Mouse (Mus musculus): ENCODE measurements around the gene Upf1. TPM values are rescaled to one million over a fixed set of nuclear protein-coding genes. Genes with fewer than 3 reads are reported as not detected.

The Upf1 gene
- polyA plus RNA-seq, 1 experiment from 2014 or later: 5.6 TPM

DNA sequence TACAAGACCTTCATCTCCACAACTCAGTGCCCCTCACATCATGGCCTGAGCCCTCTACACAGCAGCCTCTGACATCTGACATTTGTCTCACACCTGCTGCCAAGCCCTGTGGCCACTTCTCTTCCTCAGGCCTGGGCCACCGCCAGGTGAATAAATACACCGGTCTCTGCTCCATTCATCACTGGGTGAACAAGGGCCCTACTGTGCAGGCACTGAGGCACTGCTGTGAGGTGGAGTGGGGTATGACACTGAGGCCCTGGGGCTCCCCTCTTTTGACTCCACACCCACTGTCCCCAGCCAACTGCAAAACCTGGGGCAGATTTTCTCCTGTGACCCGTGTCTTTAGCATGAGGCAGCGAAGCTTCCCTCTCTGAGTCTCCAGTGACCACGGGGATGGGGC lies 13.5 kb upstream of the Upf1 start:
- Histone ChIP-seq H3K9ac (ENCODE audit: low read depth, low read length) (no peak overlapping the region), H3K36me3 (ENCODE audit: control insufficient read depth, insufficient read depth) (no peaks in the 10 kb centered on the region), H3K4me3 (ENCODE audit: low read depth, low read length) (no peak overlapping the region), H3K4me1 (ENCODE audit: control insufficient read depth, low read depth, low read length) (peaks cover 8% of the 10 kb centered on the region), H3K27me3 (ENCODE audit: control insufficient read depth, insufficient read depth, low read depth, low read length) (peaks cover 7% of the 10 kb centered on the region), H3K27ac (ENCODE audit: low read length) (no peak overlapping the region), H3K4me2 (ENCODE audit: low read depth, low read length) (no peak overlapping the region), H3K9me3 (replicated peaks; ENCODE audit: control insufficient read depth, low read length) (no peaks in the 10 kb centered on the region)
- no peak for ATAC-seq (ENCODE audit: low read depth)
- 56% methylated on average over 5 of the region's 5 CpGs for WGBS (ENCODE audit: insufficient replicate concordance)

DNA sequence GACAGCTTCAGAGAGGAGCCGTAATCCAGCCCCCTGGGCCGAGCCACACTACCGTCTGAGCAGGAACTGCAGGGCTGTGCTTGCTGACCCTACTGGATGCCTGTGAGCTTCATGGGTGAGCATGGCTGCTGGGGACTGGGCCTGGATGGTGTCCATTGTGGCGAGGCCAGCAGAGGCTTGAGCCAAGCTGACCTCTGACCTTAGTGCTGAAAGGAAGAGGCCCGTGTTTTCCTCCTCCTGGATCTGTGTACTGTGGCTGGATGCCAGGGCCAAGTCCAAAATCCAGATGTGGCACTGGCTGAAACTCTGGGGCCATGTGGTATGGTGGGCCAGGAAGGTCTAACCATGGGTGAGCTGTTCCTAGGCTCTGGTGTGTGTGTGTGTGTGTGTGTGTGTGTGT lies 11.0 kb upstream of the Upf1 start:
- peaks cover 8% of the 10 kb centered on the region for H3K4me1 ChIP-seq (ENCODE audit: control insufficient read depth, low read depth, low read length)
- no peak overlapping the region for H3K4me3 ChIP-seq (ENCODE audit: low read depth, low read length)
- WGBS (ENCODE audit: insufficient replicate concordance): 44% methylated on average over 5 of the region's 5 CpGs
- peak; percentile 79 for ATAC-seq (ENCODE audit: low read depth)
- H3K27me3 ChIP-seq (ENCODE audit: control insufficient read depth, insufficient read depth, low read depth, low read length): no peaks in the 10 kb centered on the region
- H3K4me2 ChIP-seq (ENCODE audit: low read depth, low read length): no peak overlapping the region
- no peak overlapping the region for H3K9ac ChIP-seq (ENCODE audit: low read depth, low read length)
- peaks cover 2% of the 10 kb centered on the region; the same call in 1 of the 2 replicates for H3K9me3 ChIP-seq (replicated peaks; ENCODE audit: control insufficient read depth, low read length)
- peak overlapping the region; percentile 49 for H3K27ac ChIP-seq (ENCODE audit: low read length)
- no peaks in the 10 kb centered on the region for H3K36me3 ChIP-seq (ENCODE audit: control insufficient read depth, insufficient read depth)

DNA sequence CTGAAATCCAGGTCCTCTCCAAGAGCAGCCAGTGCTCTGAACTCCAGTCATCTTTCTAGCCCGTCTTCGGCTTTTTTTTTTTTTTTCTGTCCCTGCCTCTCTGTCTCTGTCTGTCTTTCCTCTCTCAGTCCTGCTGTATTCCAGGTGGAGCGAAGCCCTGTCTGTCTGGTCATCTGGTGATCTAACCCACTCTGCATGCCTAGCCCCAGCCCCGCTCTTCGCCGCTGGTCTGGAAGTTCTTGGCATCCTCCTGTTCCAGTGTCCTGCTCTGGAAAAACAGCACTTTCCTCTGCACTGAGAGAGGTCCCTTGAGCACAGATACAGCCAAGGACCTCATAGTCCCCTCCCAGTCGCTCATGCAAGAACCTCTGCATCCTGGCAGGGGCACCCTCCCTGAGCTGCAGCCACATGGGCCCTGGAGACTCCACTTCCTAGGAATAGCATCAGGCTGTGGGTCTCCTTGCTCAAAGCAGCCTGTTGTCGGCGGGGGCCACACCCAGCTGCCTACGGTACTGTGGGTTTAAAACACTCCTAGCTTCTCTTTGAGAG lies 8.5 kb upstream of the Upf1 start:
- 72% methylated on average over 10 of the region's 10 CpGs for WGBS (ENCODE audit: insufficient replicate concordance)
- ATAC-seq (ENCODE audit: low read depth): no peak

DNA sequence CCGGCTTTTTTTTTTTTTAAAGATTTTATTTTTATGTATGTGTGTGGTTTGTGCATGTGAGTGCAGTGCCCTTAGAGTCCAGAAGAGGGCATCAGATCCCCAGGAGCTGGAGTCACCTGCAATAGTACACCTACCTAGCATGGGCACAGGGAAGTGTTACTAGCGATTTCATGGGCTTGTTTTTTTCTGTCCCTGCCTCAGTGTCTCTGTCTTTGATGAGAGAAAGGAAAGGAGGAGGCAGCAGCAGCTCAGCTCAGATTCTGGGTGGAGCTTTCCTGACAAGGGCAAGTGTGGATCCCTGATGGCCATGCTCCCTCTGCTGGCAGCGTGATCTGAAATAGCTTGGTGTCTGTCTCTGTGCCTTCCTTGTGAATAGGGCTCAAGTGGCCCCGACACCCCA lies 7.7 kb upstream of the Upf1 start:
- WGBS (ENCODE audit: insufficient replicate concordance): 44% methylated on average over 4 of the region's 4 CpGs
- H3K27ac ChIP-seq (ENCODE audit: low read length): no peak overlapping the region
- ATAC-seq (ENCODE audit: low read depth): no peak
- H3K4me3 ChIP-seq (ENCODE audit: low read depth, low read length): no peak overlapping the region
- peaks cover 21% of the 10 kb centered on the region for H3K4me1 ChIP-seq (ENCODE audit: control insufficient read depth, low read depth, low read length)
- no peak overlapping the region for H3K4me2 ChIP-seq (ENCODE audit: low read depth, low read length)
- H3K27me3 ChIP-seq (ENCODE audit: control insufficient read depth, insufficient read depth, low read depth, low read length): no peaks in the 10 kb centered on the region
- H3K36me3 ChIP-seq (ENCODE audit: control insufficient read depth, insufficient read depth): no peaks in the 10 kb centered on the region
- H3K9me3 ChIP-seq (replicated peaks; ENCODE audit: control insufficient read depth, low read length): peaks cover 2% of the 10 kb centered on the region; the same call in 1 of the 2 replicates
- H3K9ac ChIP-seq (ENCODE audit: low read depth, low read length): no peak overlapping the region

More for the DNA sequence above, 8.5 kb upstream of the Upf1 start:
- no peak overlapping the region for H3K4me2 ChIP-seq (ENCODE audit: low read depth, low read length)
- H3K4me1 ChIP-seq (ENCODE audit: control insufficient read depth, low read depth, low read length): peaks cover 16% of the 10 kb centered on the region
- H3K36me3 ChIP-seq (ENCODE audit: control insufficient read depth, insufficient read depth): no peaks in the 10 kb centered on the region
- peaks cover 2% of the 10 kb centered on the region; the same call in 1 of the 2 replicates for H3K9me3 ChIP-seq (replicated peaks; ENCODE audit: control insufficient read depth, low read length)
- H3K27ac ChIP-seq (ENCODE audit: low read length): no peak overlapping the region
- H3K9ac ChIP-seq (ENCODE audit: low read depth, low read length): no peak overlapping the region
- H3K27me3 ChIP-seq (ENCODE audit: control insufficient read depth, insufficient read depth, low read depth, low read length): no peaks in the 10 kb centered on the region
- no peak overlapping the region for H3K4me3 ChIP-seq (ENCODE audit: low read depth, low read length)

DNA sequence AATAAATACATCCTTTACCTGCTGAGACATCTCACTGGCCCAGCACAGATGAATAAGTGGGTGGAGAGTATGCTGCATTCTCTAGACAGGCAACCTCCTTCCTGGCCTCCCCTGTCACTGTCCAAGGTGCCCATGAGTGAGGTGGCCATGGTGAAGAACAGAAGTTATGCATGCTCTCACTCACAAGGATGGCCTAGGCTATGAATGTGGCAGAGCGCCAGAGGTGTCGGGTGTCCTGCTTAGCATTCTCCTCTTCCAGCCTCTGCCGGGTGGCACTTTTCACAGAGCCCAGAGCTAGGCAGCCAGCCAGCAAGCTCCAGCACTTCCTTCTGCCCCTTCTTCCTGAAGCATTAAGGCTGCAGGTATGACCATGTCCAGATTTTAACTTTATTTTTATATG lies 6.3 kb upstream of the Upf1 start:
- no peak overlapping the region for H3K4me2 ChIP-seq (ENCODE audit: low read depth, low read length)

DNA sequence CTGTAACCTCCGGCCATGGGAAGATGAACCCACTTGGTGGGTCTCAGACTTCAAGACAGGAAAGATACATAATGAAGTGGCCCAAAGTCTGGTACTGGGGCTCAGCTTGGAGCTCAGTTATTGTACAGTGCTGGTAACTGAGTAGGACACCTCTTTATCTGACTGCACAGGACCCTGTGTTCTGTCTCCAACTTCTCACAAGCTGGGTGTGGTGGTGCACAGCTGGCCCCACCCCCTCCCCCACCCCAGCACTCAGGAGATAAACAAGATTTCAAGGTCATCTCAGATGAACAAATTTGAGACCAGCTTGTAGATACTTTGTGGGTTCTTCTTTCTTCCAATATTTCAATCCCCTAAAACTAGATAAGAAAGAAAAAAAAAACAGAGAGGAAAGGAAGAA lies 3.0 kb upstream of the Upf1 start:
- H3K36me3 ChIP-seq (ENCODE audit: control insufficient read depth, insufficient read depth): no peaks in the 10 kb centered on the region
- H3K9me3 ChIP-seq (replicated peaks; ENCODE audit: control insufficient read depth, low read length): peaks cover 2% of the 10 kb centered on the region; the same call in 1 of the 2 replicates
- 28% methylated on average over 1 of the region's 1 CpGs for WGBS (ENCODE audit: insufficient replicate concordance)
- H3K4me3 ChIP-seq (ENCODE audit: low read depth, low read length): peak overlapping the region; percentile 2
- peaks cover 48% of the 10 kb centered on the region for H3K4me1 ChIP-seq (ENCODE audit: control insufficient read depth, low read depth, low read length)
- peak overlapping the region; percentile 0 for H3K9ac ChIP-seq (ENCODE audit: low read depth, low read length)
- ATAC-seq (ENCODE audit: low read depth): peak; percentile 76
- H3K27me3 ChIP-seq (ENCODE audit: control insufficient read depth, insufficient read depth, low read depth, low read length): no peaks in the 10 kb centered on the region
- H3K4me2 ChIP-seq (ENCODE audit: low read depth, low read length): peak overlapping the region; percentile 60
- H3K27ac ChIP-seq (ENCODE audit: low read length): peak overlapping the region; percentile 87

More for the DNA sequence above, 6.3 kb upstream of the Upf1 start:
- Histone ChIP-seq H3K9me3 (replicated peaks; ENCODE audit: control insufficient read depth, low read length) (peaks cover 2% of the 10 kb centered on the region; the same call in 1 of the 2 replicates), H3K4me3 (ENCODE audit: low read depth, low read length) (no peak overlapping the region), H3K36me3 (ENCODE audit: control insufficient read depth, insufficient read depth) (no peaks in the 10 kb centered on the region), H3K9ac (ENCODE audit: low read depth, low read length) (no peak overlapping the region), H3K27me3 (ENCODE audit: control insufficient read depth, insufficient read depth, low read depth, low read length) (no peaks in the 10 kb centered on the region), H3K27ac (ENCODE audit: low read length) (no peak overlapping the region), H3K4me1 (ENCODE audit: control insufficient read depth, low read depth, low read length) (peaks cover 33% of the 10 kb centered on the region)
- 65% methylated on average over 3 of the region's 3 CpGs for WGBS (ENCODE audit: insufficient replicate concordance)
- ATAC-seq (ENCODE audit: low read depth): no peak

DNA sequence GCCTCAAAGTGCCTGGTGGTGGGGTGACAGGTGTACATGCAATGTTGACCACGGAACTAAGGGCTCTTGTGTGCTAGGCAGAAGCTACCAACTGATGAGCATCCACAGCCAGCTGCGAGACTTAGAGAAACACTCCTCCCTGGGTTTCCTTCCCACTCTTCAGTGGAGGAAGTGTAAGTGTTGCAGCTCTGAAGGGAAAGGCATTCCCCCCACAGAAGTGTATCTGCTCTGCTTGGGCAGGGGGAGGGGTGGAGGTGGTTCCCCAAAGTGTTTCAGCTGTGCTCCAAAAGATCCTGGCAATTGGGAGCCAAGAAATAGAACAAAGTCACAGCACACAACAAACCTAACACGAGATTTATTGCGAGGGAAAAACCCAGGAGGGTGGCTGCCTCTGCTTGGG lies 926 bp upstream of the Upf1 start:
- peaks cover 69% of the 10 kb centered on the region for H3K4me1 ChIP-seq (ENCODE audit: control insufficient read depth, low read depth, low read length)
- H3K27ac ChIP-seq (ENCODE audit: low read length): peak overlapping the region; percentile 96
- H3K9ac ChIP-seq (ENCODE audit: low read depth, low read length): peak overlapping the region; percentile 59
- ATAC-seq (ENCODE audit: low read depth): no peak
- H3K27me3 ChIP-seq (ENCODE audit: control insufficient read depth, insufficient read depth, low read depth, low read length): no peaks in the 10 kb centered on the region
- no peaks in the 10 kb centered on the region for H3K9me3 ChIP-seq (replicated peaks; ENCODE audit: control insufficient read depth, low read length)
- H3K36me3 ChIP-seq (ENCODE audit: control insufficient read depth, insufficient read depth): peaks cover 9% of the 10 kb centered on the region
- peak overlapping the region; percentile 96 for H3K4me3 ChIP-seq (ENCODE audit: low read depth, low read length)
- WGBS (ENCODE audit: insufficient replicate concordance): 30% methylated on average over 4 of the region's 4 CpGs
- H3K4me2 ChIP-seq (ENCODE audit: low read depth, low read length): peak overlapping the region; percentile 86

DNA sequence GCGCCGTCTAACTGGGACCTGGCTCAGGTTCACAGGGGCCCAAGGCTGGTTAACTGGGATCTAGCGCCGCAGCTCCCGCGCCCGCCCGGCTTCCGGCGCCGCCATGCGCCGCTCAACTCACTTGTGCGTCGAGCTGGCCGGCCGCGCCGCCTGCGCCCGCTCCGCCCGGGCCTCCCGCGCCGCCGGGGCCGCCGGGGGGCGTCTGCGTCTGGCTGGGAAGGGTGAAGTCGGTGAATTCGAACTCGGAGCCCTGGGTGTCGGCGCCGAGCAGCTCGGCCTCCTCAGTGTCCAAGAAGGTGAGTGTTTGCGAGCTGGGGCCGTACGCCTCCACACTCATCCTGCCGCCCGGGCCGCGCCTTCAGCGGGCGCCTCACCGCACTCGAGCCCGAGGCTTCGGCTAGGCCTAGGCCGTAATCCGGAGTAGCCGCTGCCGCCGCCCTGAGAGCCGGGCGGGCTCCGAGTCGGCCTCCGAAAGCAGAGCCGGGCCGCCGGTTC lies 374 bp downstream of the Upf1 start:
- WGBS (ENCODE audit: insufficient replicate concordance): under 1% methylated on average over 49 of the region's 64 CpGs
- peaks cover 81% of the 10 kb centered on the region for H3K4me1 ChIP-seq (ENCODE audit: control insufficient read depth, low read depth, low read length)
- peak overlapping the region; percentile 96 for H3K27ac ChIP-seq (ENCODE audit: low read length)
- no peaks in the 10 kb centered on the region for H3K27me3 ChIP-seq (ENCODE audit: control insufficient read depth, insufficient read depth, low read depth, low read length)
- peak; percentile 28 for ATAC-seq (ENCODE audit: low read depth)
- peak overlapping the region; percentile 97 for H3K4me2 ChIP-seq (ENCODE audit: low read depth, low read length)
- peak overlapping the region; percentile 99 for H3K9ac ChIP-seq (ENCODE audit: low read depth, low read length)
- peak overlapping the region; percentile 96 for H3K4me3 ChIP-seq (ENCODE audit: low read depth, low read length)
- peaks cover 11% of the 10 kb centered on the region for H3K36me3 ChIP-seq (ENCODE audit: control insufficient read depth, insufficient read depth)
- no peaks in the 10 kb centered on the region for H3K9me3 ChIP-seq (replicated peaks; ENCODE audit: control insufficient read depth, low read length)

DNA sequence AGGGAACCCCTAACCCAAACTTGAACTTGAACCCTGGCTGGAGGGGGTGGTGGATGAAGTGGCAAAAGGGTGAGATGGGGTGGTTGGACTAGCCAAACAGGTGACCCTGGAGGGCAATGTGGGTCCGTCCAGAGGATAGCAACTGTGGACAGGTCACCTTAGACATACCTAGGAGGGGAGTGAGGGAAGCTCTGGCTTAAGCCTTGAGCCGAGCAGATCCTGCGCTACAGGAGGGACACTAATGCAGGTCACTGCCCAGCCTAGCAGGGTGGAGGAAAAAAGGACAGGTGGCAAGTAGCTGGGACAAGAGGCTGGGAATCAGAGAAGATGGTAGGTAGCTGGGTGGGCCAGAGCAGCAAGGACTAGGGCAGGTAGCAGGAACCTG lies 1.1 kb downstream of the Upf1 start:
- no peak for ATAC-seq (ENCODE audit: low read depth)
- Histone ChIP-seq H3K9me3 (replicated peaks; ENCODE audit: control insufficient read depth, low read length) (no peaks in the 10 kb centered on the region), H3K9ac (ENCODE audit: low read depth, low read length) (peak overlapping the region; percentile 99), H3K36me3 (ENCODE audit: control insufficient read depth, insufficient read depth) (peaks cover 11% of the 10 kb centered on the region), H3K27me3 (ENCODE audit: control insufficient read depth, insufficient read depth, low read depth, low read length) (no peaks in the 10 kb centered on the region), H3K4me3 (ENCODE audit: low read depth, low read length) (peak overlapping the region; percentile 96), H3K4me2 (ENCODE audit: low read depth, low read length) (peak overlapping the region; percentile 97), H3K27ac (ENCODE audit: low read length) (peak overlapping the region; percentile 96), H3K4me1 (ENCODE audit: control insufficient read depth, low read depth, low read length) (peaks cover 77% of the 10 kb centered on the region)
- WGBS (ENCODE audit: insufficient replicate concordance): 5% methylated on average over 3 of the region's 3 CpGs

Data from liver, embryonic 16.5 days (tissue).